Mouse (Mus musculus) gastrocnemius, postnatal 25 days (tissue): ENCODE measurements at regions not wholly inside any gene's neighbourhood (a gene's known extent, or its start where the extent isn't known, plus 50 kb on each side); places are given as distances from the start of the nearest gene placed in this dataset.

ENCODE experiments used
- DNase-seq: peaks from one replicate; pipeline ENCODE4 v3.0.0; 2022

- no peak for DNase-seq
Measured at GRCm38 (mm10) chr4:81727735-81728581, 285.3 kb upstream of the Mpdz start.

DNA sequence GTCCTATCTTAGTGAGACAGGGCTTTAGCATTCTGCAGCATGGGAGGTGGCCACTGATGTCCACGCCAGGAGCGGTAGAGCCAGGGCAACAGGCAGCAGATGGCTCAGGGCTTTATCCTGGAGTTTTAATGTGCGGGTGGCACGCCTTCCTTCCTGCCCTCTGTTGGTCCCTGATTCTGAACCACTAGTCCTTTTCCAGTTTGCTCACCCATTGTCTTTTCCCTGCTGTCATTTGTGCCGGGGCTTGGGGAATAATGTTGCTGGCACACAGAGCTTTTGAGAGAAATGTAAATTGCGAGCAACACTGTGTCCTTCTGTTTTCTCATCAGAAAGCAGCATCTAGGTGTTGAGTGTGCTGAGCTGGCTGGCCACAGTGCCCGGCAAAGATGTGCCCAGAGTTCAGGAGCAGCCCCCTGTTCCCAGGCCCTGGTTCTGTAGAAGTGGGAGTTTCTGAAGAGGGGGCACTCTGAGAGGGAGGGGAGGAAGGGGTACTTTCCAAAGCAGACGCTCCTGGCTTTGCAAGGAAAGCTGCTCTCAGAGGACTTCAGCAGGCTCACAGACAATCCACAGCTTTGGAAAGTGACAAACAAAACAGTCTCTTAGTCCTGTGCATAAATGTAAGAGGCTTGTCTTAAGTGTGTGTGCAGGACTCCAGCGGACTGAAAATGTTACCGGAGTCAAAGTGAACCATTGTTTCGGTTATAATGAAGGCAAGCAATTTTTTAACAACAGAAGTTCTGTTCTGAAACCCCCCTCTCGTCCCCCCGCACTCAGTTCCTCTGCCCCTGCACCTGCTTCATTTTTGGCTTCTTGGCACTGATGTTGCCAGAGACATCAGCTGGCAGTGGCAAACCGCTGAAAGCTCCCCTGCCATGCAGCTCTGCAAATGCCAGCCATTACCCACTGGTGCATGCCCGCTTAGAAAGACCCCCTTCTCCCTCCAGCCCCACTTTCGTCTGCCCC, 284.4 kb upstream of the Mpdz start:
- peak; percentile 22 for DNase-seq

- no peak for DNase-seq
Measured at GRCm38 (mm10) chr4:81724751-81725150, 282.1 kb upstream of the Mpdz start.

- no peak for DNase-seq
Measured at GRCm38 (mm10) chr4:81712378-81712777, 269.8 kb upstream of the Mpdz start.

DNA sequence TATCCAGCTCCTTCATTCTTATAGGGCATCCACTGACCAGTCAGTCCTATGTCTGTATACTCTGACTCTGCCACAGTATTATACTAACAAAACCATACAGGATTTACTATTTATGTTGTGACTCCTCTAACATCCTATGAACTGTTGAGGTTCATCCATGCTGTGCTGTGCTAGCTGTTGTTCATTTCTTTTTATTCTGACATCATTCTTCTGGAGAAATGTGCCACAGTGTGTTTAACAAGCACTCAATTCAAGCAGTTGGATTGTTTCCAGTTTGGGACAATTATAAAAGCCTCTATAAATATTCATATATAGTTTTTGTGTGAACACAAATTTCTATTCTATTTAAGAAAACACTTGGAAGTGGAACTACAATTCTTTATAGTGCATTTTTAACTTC, 252.6 kb upstream of the Mpdz start:
- DNase-seq: no peak

- no peak for DNase-seq
Measured at GRCm38 (mm10) chr4:81677205-81677604, 234.6 kb upstream of the Mpdz start.

GRCm38 (mm10) chr4:81674871-81675270, 232.3 kb upstream of the Mpdz start:
- DNase-seq: no peak

GRCm38 (mm10) chr4:81673398-81674265, 231.0 kb upstream of the Mpdz start:
- no peak for DNase-seq

- no peak for DNase-seq
Measured at GRCm38 (mm10) chr4:81671986-81672385, 229.4 kb upstream of the Mpdz start.

- DNase-seq: no peak
Measured at GRCm38 (mm10) chr4:81669181-81669580, 226.6 kb upstream of the Mpdz start.

DNA sequence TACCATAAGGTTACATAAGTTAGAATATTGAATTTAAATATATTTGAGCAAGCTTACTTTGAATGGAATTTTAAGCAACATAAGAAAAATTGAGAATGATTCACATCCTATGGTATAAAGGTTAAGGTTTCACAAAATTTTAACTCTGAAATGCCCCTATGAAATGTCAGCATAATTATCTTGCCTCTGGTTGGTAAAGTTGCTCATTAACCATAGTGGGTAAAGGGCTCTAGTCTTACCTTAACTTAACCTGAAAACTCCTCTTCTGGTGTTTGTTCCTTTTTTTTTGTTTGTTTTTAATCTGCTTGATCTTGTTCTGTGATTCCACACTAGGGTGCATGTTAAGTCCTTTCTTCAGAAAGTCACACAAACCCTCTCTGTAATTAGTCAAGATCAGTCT, 218.5 kb upstream of the Mpdz start:
- no peak for DNase-seq

- DNase-seq: no peak
Measured at GRCm38 (mm10) chr4:81628496-81628828, 185.8 kb upstream of the Mpdz start.

- no peak for DNase-seq
Measured at GRCm38 (mm10) chr4:81627714-81628495, 185.3 kb upstream of the Mpdz start.

GRCm38 (mm10) chr4:81625348-81625934, 182.8 kb upstream of the Mpdz start:
- DNase-seq: peak; percentile 6

GRCm38 (mm10) chr4:81624111-81624510, 181.5 kb upstream of the Mpdz start:
- no peak for DNase-seq

DNA sequence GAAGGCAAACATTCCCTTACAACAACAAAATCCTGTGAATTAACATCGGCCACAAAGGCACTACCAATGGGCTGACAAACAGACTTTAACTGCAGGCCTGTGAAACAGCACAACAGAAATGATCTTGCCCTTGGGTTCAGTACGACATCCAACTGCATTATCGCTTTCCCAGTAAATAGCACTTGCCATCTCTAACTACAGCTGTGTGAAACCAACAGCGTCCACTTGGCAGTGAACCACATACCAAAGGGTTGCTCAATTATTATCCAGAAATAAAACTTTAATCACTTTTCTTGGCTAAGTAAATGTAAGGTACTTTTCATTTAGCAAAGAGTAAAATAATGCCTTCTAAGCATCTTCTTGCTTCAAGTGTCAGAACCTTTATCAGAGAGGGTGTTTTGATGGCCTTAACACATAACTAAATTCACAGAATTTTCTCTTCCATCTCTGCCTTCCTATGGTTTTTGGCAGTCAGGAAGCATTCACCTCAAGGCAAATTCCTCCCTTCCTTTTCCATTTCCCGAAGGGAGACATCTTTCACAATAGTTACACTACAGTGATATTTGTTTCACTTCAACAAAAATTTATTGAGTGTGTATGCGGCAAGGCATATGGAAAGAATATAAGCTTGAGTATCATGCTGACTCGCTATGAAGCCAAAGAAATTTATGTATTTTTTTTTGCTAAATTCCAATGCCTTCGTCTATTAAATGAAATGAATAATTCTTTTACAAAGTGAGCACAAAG, 178.9 kb upstream of the Mpdz start:
- peak; percentile 53 for DNase-seq

DNA sequence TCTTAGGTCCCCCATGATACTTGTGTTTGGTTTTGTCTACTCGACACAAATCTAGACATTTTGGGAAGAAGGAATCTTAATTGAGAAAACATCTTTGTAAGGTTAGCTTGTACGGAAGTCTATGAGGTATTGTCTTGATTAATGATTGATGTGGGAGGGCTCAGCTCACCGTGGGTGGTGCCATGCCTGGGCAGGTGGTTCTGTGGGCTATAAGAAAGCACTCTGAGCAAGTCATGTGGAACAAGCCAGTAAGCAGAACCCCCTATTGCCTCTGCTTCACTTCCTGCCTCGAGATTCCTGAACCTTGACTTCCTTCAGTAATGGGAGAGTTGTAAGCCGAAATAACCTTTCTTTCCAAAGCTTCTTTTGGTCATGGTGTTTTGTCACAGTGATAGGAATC, 174.6 kb upstream of the Mpdz start:
- no peak for DNase-seq

GRCm38 (mm10) chr4:81611191-81611590, 168.6 kb upstream of the Mpdz start:
- DNase-seq: peak; percentile 8

DNA sequence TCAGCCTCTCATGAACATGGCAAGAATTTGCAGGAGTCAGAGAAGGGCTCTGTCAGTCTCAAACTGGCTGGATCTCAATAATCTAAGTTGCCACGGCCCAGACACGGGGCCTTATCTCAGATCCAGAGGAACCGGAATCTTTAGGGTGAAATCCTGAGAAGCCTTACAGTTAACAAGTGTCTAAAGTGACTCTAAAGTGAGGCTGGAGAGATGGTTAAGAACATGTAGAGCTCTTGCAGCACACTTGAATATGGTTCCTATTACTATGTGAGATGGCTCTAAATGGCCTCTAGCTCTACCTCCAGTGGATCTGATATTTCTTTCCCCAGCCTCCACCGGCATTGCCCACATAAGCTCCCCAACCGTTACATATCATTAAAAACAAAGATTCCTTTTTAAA, 157.8 kb upstream of the Mpdz start:
- no peak for DNase-seq

GRCm38 (mm10) chr4:81597390-81597789, 154.8 kb upstream of the Mpdz start:
- no peak for DNase-seq
